Mouse (Mus musculus): Measurements from ENCODE around the gene Gale.

Gene Gale

GRCm38 (mm10) chr4:135943389-135943788 is 20.1 kb upstream of the Gale start:
- no peak for DNase-seq (ENCODE audit: low spot score)

DNA sequence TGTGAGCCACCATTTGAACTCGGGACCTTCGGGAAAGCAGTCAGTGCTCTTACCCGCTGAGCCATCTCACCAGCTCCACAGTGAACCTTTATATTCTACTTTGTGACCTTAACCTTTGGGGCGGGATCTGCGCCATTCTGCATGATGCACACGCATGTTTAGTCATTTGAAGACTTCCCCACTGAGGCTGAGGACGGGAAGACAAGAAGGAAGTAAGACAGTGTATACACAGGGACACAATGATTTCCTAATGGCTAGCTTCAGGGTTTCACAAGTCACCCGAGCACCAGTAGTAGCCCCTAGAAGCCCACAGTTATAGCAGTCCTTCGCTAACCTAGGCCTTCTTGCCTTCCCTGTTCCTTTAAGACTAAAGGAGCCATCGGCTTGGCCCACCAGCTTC is 17.8 kb upstream of the Gale start:
- no peak for DNase-seq (ENCODE audit: low spot score)

DNA sequence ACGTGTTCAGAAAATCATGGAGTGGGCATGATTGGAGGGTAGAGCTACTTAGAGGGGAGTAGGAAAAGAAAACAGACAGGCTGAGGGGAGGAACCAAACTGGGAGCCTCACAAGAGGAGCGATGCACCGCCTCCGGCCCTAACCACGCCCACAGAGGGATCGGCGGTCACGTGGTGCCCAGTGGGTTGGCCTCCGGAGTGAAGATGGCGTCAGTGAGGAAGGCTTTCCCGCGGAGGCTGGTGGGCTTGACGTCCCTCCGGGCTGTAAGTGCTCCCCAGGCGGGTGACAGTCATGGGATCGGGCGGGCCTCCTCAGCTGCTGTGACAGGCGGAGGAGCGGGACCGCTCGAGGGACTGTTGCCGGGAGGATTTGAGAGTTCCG is 17.3 kb upstream of the Gale start, which contains the start of gene Hmgcl:
Hmgcl (plus strand) TSS at position 171 of the 381 bp plus-strand sequence.
- DNase-seq (ENCODE audit: low spot score), result peak; percentile 97

- DNase-seq (ENCODE audit: low spot score), result no peak
These were observed 16.7 kb upstream of the Gale start for GRCm38 (mm10) chr4:135946659-135947301.

DNA sequence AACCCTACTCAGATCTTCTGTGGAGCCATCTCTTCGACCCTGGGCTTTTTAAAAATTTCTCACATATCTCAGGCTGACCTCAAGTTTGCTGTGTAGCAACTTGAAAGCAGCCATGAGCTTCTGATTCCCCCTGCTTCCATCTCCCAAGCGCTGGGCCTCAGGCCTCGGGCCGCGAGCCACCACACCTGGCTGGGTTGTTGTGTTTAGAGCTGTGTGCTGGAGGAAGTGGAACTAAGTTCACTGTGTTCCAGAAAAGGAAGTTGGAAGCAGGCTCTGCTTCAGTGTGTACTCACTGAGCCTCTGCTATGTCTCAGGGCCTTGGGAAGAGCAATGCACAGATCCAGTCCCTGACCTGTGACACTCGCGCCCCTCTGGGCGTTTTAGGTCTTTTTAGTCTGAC is 15.4 kb upstream of the Gale start:
- no peak for DNase-seq (ENCODE audit: low spot score)

DNA sequence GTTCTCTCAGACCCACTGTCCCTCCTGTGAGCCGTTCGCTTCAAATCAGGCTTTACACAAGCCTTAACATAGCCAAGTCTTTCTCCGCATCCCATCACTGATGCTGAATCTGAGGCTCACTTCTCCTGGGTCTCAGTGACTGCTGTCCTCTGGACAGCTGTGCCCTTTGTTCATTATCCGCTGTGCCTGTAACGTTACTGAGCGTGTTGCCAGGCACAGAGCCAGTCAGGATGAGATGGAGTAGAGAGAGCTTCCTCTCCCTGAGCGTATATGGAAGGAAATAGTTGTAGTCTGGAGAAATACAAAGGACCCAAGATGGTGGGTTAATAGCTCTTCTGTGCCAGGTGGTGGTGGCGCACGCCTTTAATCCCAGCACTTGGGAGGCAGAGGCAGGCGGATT is 14.1 kb upstream of the Gale start:
- peak; percentile 59 for DNase-seq (ENCODE audit: low spot score)

- no peak for DNase-seq (ENCODE audit: low spot score)
These were observed 13.6 kb upstream of the Gale start for GRCm38 (mm10) chr4:135949911-135950310.

GRCm38 (mm10) chr4:135950365-135950764 is 13.2 kb upstream of the Gale start:
- DNase-seq (ENCODE audit: low spot score), result no peak

DNA sequence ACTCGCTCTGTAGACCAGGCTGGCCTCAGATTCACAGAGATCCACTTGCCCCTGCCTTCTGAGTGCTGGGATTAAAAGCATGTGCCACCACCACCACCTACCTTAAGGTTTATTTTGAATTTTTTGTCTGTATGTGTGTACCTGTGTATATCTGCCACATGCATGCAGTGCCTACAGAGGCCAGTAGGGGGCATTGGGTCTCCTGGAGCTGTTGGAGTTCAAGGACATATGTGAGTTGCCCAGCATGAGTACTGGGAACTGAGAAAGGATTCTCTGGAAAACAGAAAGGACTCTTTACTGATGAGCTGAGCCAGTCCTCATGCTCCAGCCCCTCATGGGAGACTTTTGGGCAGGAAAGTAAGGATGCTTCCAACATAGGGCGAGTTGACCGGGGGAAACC is 12.0 kb upstream of the Gale start:
- no peak for DNase-seq (ENCODE audit: low spot score)

DNA sequence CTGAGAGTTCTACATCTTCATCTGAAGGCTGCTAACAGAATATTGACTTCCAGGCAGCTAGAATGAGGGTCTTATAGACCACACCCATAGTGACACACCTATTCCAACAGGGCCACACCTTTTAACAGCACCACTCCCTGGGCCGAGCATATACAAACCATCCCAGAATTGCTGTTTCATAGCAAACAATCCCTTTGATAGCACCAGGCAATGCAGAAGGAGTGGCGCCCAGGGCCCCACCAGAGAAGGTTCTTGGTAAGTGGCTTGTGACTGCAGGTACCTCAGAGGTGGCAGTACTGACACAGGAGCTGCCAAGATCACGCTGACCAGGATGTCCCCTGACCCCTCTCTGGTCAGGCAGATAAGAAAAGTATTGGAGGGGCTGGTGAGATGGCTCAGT is 10.3 kb upstream of the Gale start:
- DNase-seq (ENCODE audit: low spot score), result no peak

DNA sequence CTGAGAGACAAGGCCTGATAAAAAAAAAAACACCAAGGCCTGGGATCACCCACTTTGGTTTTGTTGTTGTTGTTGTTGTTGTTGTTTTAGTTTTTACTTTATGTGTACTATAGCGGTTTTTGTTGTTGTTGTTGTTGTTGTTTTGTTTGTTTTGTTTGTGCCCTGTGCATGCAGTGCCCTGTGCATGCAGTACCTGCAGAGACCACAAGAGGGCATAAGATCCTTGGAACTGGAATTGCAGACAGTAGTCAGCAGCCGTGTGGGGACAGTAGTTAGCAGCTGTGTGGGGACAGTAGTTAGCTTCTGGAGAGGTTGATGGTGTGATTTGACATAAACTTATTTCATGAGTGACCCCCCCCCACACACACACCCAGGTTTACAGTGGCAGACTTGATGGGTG is 9.3 kb upstream of the Gale start:
- DNase-seq (ENCODE audit: low spot score), result peak; percentile 72

- no peak for DNase-seq (ENCODE audit: low spot score)
These were observed 7.6 kb upstream of the Gale start for GRCm38 (mm10) chr4:135955886-135956285.

DNA sequence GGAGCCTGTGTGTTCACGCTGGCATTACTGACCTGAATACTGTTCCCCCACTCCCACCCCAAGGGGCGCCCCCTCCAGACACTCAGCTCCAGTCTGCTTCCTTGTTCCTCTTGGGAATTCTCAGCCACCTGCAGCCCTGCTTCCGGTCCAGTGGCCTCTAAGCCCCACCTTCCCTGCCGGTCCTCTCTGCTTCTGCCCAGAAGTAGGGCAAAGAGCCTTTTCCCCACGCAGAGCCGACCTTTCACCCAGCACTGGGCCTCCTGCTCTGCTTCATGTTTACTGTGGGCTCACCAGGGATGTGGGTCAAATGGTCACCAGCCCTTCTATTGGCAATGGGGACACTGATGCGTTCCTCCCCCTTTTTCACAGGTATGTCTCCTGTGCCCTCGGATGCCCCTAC is 5.2 kb upstream of the Gale start:
- no peak for DNase-seq (ENCODE audit: low spot score)

- peak; percentile 81 for DNase-seq (ENCODE audit: low spot score)
These were observed 2.8 kb upstream of the Gale start for GRCm38 (mm10) chr4:135960717-135961116.

DNA sequence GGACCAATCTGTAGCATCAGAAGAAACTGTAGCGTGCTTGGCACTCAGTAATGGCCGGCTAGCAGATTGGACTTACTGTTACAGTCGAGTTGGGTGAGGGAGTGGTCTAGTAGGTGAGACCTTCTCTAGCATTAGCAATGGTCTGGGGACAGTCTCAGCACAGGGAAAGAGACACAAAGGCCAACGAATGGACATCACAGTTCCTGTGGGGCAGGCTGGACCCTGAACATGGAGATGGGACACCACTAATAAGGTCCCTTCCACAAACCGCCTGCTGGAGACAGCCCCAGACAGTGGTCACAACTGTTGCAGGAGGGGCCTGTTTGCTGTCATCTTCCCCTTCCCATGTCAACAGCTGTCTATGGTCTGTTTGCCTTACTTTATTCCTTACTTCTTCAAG is 1.8 kb upstream of the Gale start:
- no peak for DNase-seq (ENCODE audit: low spot score)

GRCm38 (mm10) chr4:135962198-135962597 is 1.3 kb upstream of the Gale start:
- DNase-seq (ENCODE audit: low spot score), result no peak

- DNase-seq (ENCODE audit: low spot score), result no peak
These were observed 581 bp upstream of the Gale start for GRCm38 (mm10) chr4:135962946-135963345.

- DNase-seq (ENCODE audit: low spot score), result peak; percentile 86
These were observed 899 bp downstream of the Gale start for GRCm38 (mm10) chr4:135964426-135964825.

DNA sequence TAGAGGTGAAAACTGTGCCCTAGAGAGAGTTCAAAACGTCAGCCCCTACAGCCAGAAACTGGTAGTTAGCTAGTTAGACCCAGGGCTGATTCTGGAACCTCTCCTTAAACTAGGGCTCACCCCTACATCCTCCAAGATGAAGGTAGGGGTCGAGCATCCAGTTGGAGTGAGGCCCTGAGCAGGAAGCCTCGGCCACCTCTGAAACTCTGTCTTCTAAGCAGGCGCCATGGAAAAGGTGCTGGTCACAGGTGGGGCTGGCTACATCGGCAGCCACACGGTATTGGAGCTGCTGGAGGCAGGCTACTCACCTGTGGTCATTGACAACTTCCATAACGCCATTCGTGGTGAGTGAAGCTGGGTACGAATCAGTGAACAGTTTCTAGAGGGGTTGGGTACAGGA is 1.6 kb downstream of the Gale start:
- DNase-seq (ENCODE audit: low spot score), result no peak

- DNase-seq (ENCODE audit: low spot score), result no peak
These were observed 2.8 kb downstream of the Gale start for GRCm38 (mm10) chr4:135966283-135966682.

DNA sequence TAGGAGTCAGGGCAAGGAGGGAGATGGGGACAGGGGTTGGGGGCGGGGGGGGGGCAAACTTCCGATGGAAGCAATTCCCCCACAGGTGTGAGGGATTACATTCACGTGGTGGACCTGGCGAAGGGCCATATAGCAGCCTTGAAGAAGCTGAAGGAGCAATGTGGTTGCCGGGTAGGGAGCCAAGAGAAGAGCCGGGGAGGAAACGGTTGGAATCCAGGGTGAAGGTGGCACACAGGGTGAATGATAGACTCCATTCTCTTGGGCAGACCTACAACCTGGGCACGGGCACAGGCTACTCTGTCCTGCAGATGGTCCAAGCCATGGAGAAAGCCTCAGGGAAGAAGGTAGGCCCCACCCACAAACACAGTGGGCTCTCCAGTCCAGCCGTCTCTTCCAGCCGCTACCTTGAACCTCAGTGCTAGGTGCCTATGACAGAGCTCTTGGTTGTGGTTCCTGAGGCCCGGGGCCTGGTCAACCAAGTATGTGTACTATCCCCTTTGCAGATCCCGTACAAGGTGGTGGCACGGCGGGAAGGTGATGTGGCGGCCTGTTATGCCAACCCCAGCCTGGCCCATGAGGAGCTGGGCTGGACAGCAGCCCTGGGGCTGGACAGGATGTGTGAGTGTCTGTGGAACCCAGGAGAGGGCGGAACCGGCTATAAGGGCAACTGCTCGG is 3.7 kb downstream of the Gale start:
- DNase-seq (ENCODE audit: low spot score), result no peak

DNA sequence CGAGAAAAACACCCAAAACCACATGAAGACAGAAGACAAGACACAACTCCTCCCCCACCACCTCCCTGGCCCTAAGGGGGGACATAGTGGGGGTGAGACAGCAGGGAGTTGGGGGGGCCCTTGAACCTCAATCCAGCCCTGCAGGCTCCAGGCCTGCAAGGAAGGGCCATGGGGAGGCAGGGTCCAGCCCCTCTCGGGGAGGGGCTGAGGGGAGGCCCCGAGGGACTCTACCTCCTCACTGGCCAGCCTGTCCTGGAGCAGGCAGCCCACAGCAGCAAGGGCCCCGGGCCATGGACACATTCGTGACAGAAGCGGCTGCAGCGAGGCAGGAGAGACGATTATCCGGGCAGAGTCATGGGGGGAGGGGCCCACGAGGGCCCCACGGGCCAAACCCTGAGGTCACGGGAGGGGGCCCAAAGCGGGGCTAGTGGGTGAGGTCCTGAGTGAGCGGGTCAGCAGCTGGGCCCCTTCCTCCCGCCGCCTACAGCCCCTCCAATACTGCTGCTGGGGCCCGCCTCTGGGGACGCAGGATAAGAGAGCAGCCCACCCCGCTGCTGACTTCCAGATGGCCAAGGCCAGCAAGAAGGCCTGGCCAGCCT is 4.8 kb downstream of the Gale start:
- DNase-seq (ENCODE audit: low spot score), result no peak

DNA sequence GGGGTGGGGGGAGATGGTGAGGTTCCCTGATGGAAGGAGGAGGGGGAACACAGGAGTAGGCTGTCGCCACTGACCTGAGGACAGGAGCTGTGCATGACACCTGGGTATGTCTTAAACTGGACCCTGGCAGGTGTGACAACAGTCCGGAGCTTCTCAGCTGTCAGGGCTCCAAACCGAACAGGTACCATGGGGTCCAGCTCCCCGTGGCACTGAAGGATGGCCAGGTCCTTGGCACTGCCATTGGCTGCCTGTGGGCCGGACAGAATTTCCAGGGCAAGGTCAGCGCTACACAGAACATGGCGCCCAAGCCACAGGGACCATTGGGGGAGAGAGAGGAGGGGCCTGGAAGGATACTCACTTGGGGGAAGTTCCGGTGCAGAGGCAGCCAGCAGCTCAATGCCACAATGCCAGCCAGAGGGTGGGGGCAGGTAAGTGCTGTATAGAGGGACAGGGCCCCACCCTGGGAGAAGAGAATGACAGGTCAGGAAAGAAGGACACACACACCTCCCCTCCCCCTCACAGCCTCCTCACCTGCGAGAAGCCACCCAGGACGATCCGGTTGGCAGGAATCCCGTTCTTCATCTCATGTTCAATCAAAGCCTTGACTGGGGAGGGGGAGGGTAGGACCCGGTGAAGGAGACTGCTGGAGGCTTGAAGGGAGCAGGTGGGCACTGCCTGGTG is 5.7 kb downstream of the Gale start:
- DNase-seq (ENCODE audit: low spot score), result no peak

Data from lung, postnatal 25 days (tissue).